Mouse (Mus musculus) heart, embryonic 11.5 days (tissue): ENCODE results near the gene Invs. TPM values are rescaled to one million over a fixed set of nuclear protein-coding genes. Genes with fewer than 3 reads are reported as not detected.

Experiments
- ATAC-seq: fragments of 200-750 bp; cut with Nextera tagmentation; replicated peaks from 2 replicates; pipeline ENCODE4 v1.8.0; 2017; ENCODE audit warnings: moderate library complexity; ENCODE audit not compliant: insufficient number of reproducible peaks, low FRiP score, low TSS enrichment
- H3K27ac ChIP-seq: fragments of 300-500 bp; sonication (generic); 2 replicates; pipeline ENCODE4 v1.5.1; 2014; ENCODE audit warnings: mild to moderate bottlenecking, low read depth, low read length
- H3K27me3 ChIP-seq: fragments of 300-500 bp; sonication (generic); 2 replicates; pipeline ENCODE4 v1.6.1; 2014; ENCODE audit warnings: mild to moderate bottlenecking, low read length, mixed read lengths; ENCODE audit not compliant: control insufficient read depth, insufficient read depth
- H3K36me3 ChIP-seq: fragments of 300-500 bp; sonication (generic); 2 replicates; pipeline ENCODE4 v1.6.1; 2014; ENCODE audit warnings: mild to moderate bottlenecking, low read length, moderate library complexity, mixed read lengths; ENCODE audit not compliant: control insufficient read depth, insufficient read depth
- H3K4me1 ChIP-seq: fragments of 300-500 bp; sonication (generic); 2 replicates; pipeline ENCODE4 v1.6.1; 2014; ENCODE audit warnings: low read length; ENCODE audit not compliant: control insufficient read depth, insufficient read depth
- H3K4me2 ChIP-seq: fragments of 300-500 bp; sonication (generic); 2 replicates; pipeline ENCODE4 v1.6.1; 2014; ENCODE audit warnings: mild to moderate bottlenecking, moderate library complexity
- H3K4me3 ChIP-seq: fragments of 300-500 bp; sonication (generic); 2 replicates; pipeline ENCODE4 v1.5.1; 2014; ENCODE audit warnings: low read depth, low read length
- H3K9ac ChIP-seq: fragments of 300-500 bp; sonication (generic); 2 replicates; pipeline ENCODE4 v1.6.1; 2014; ENCODE audit warnings: mild to moderate bottlenecking, low read depth, low read length, moderate library complexity
- H3K9me3 ChIP-seq: fragments of 300-500 bp; sonication (generic); replicated peaks from 2 replicates; pipeline ENCODE4 v1.6.1; 2016; ENCODE audit warnings: low read length; ENCODE audit not compliant: control insufficient read depth
- WGBS: fragments of 180-500 bp; shearing (Covaris S2); extraction: QIAGEN DNeasy Blood & Tissue Kit; methylation state at CpG from one replicate; pipeline ENCODE4 v1.1.7; 2014; ENCODE audit not compliant: insufficient replicate concordance; 5-methylcytosine and 5-hydroxymethylcytosine counted together
- polyA plus RNA-seq: library from polyadenylated mRNA; unstranded; fragments of >200 nt; fragmentation: Nextera tagmentation; extraction: Ambion mirVana; gene quantifications from 2 replicates; pipeline ENCODE4 v1.2.1, GENCODE M21; 2014

Gene Invs
- polyA plus RNA-seq, 1 experiment from 2014 or later: 4.3 TPM

GRCm38 (mm10) chr4:48481287-48481686 lies 201.7 kb downstream of the Invs start:
- no peak for ATAC-seq
- Histone ChIP-seq H3K4me3 (no peak overlapping the region), H3K27me3 (no peaks in the 10 kb centered on the region), H3K9me3 (peaks cover 4% of the 10 kb centered on the region; the same call in 1 of the 2 replicates), H3K27ac (no peak overlapping the region), H3K36me3 (no peaks in the 10 kb centered on the region), H3K4me1 (no peaks in the 10 kb centered on the region), H3K4me2 (no peak overlapping the region), H3K9ac (no peak overlapping the region)
- 38% methylated on average over 2 of the region's 2 CpGs for WGBS

Other genes starting within 250 kb of the Invs start
- 0.17 TPM in 1 of 2 replicates, not detected in the other for gene Nr4a3, start 234.6 kb upstream of the Invs start, polyA plus RNA-seq
- gene Stx17, start 154.8 kb upstream of the Invs start, polyA plus RNA-seq: 21.3 and 21.9 TPM in 2 replicates
- 58.5 and 69.5 TPM in 2 replicates for gene Erp44, start 202 bp upstream of the Invs start, polyA plus RNA-seq
- 51.6 and 52.8 TPM in 2 replicates for gene Tex10, start 193.7 kb downstream of the Invs start, polyA plus RNA-seq